Mouse (Mus musculus) embryonic fibroblast, embryonic 13.5 days (primary cell): ENCODE measurements at regions not wholly inside any gene's neighbourhood (a gene's known extent, or its start where the extent isn't known, plus 50 kb on each side); places are given as distances from the start of the nearest gene placed in this dataset.

Experiments used
- H3K27ac ChIP-seq: 2 replicates; pipeline ENCODE4 v1.5.1; 2012; ENCODE audit warnings: low read length, control low read depth, inconsistent platforms; ENCODE audit not compliant: insufficient read depth
- H3K4me1 ChIP-seq: 2 replicates; pipeline ENCODE4 v1.6.1; 2011; ENCODE audit warnings: low read length; ENCODE audit not compliant: control insufficient read depth, insufficient read depth
- H3K4me3 ChIP-seq: 2 replicates; pipeline ENCODE4 v1.5.1; 2011; ENCODE audit warnings: mild to moderate bottlenecking, control low read depth, low read length; ENCODE audit not compliant: insufficient read depth
- CTCF ChIP-seq: IDR thresholded peaks from 2 replicates; pipeline ENCODE4 v1.5.1; 2011; ENCODE audit warnings: mild to moderate bottlenecking, control low read depth, low read length, moderate library complexity, borderline replicate concordance; ENCODE audit not compliant: insufficient read depth
- POLR2A ChIP-seq: IDR thresholded peaks from 2 replicates; pipeline ENCODE4 v1.6.1; 2011; ENCODE audit warnings: low read depth, mild to moderate bottlenecking, control low read depth, low read length, moderate library complexity

DNA sequence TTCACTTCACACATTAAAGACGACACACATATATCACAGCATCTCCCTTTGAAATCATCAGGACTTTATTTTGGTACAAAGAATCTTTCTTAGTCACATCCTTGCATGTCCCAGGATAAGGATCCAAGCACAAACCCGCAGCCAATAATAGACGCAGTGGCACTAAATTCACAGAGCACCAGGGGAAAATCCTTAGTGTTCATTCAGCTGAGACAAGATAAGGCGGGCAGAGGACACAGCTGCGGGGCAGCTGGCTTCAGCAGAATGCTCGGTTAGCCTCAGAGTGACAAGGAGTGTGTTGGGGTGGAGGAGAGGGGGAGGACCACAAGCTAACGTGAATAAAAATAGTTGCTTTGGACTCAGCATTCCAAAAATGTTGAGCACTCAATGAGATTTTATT, 70.7 kb downstream of the Gm11983 start:
- no peak overlapping the region for H3K27ac ChIP-seq
- TF ChIP-seq CTCF (no peak), POLR2A (no peak)
- no peaks in the 10 kb centered on the region for H3K4me1 ChIP-seq
- no peak overlapping the region for H3K4me3 ChIP-seq

DNA sequence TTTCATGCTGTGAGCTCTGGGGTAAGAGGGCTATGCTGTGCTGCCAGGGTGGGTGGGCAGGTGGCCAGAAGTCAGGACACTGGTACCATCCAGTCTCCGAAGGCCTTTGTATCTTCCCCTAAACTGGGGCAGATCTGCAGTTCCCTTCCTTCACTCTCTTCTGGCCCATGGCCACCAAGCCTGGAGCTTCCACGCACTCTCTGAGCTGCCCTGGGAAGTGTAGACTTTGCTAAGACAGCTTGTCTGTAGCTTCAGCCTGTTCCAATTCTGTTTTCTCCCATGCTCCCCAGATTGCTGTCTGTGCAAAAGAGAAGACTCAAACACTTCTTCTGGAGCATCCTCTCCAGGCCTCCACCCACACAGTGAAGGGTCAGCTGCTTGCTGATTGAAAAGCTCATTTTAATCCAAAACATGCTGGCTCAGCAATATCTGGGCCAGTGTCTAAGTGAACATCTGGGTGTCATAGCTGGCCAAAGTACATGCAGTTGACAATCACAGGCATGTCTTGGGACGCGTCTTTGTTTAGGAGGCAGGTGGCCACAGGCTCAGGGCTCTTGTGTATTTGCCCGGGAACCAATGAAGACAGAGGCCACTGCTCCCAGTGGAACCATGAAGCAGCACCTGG, 72.0 kb downstream of the Gm11983 start:
- TF ChIP-seq POLR2A, result no peak
- no peak for TF ChIP-seq CTCF

DNA sequence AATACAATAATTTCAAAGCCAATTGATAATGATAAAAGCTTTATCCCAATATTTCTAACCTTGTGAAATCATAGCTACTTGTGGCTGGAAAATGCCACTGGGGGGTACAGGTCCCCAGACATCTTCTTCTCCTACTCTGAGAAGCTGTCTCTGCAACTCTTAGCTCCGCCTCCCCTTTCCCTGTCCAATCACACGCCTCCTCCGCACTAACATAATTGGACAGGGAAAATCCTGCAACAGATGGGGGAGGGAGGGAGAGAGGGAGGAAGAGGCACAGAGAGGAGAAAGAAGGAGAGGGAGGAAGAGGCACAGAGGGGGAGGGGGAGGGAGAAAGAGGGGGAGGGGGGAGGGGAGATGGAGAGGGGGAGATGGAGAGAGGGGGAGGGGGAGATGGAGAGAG, 73.3 kb downstream of the Gm11983 start:
- no peaks in the 10 kb centered on the region for H3K4me1 ChIP-seq
- no peak overlapping the region for H3K4me3 ChIP-seq
- TF ChIP-seq POLR2A (no peak), CTCF (no peak)
- H3K27ac ChIP-seq, result no peak overlapping the region

More for the DNA sequence above, 72.0 kb downstream of the Gm11983 start:
- Histone ChIP-seq H3K27ac (no peak overlapping the region), H3K4me1 (no peaks in the 10 kb centered on the region), H3K4me3 (no peak overlapping the region)

DNA sequence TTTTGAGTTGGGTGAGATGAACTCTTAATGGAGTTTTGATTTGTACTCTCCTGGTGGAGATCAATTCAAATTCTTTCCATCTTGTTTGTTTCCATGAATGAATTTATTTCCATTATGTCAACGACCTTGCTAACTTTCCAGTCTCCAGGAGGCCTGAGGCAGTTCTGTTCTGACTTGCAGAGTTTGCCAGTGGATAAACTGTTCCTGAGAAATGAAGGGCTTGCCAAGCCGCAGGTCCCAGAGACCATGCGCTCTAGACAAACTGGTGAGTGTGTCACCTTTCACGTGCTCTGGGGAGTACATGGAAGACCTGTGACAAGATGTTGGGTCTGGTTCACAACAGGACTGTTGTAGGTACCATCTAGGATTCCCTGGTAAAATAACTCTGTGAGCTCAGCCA, 74.5 kb downstream of the Gm11983 start:
- TF ChIP-seq CTCF, result no peak
- no peak for TF ChIP-seq POLR2A
- H3K27ac ChIP-seq, result no peak overlapping the region
- no peak overlapping the region for H3K4me3 ChIP-seq
- no peaks in the 10 kb centered on the region for H3K4me1 ChIP-seq

DNA sequence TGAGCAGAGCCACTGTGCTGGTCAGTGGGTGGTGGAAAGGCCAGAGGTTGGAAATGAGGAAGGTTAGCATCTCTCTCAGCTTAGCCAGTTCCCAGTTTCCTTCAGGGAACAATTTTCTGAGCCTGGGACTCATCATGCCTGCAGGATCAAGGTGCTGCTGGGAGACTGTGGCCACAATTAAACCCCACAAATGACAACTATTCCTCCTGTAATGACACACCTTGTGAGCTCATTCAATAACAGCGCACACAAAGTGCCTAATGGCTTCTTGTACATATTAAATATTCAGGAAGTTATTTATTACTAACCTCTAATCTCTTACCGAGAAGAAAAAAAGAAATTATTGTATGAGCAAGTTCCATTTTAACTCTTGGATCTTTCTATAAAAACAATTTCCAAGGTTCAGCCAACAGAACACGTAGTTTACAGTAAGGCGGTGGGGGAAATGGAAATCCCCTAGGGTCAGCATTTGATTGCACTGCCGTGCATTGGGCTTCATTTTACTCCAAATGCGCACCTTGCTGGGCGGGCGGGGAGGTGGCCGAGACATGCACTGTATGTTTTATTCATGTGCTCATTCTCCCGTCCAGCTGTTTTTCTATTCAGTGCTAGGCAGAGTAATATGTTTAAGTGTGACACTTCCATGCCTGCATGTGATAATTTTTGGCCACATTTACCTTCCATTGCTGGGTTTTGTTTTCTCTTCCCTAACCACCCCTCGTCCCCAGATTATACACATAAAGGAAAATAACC, 75.4 kb downstream of the Gm11983 start:
- TF ChIP-seq POLR2A (no peak), CTCF (no peak)
- H3K4me3 ChIP-seq, result no peak overlapping the region
- no peaks in the 10 kb centered on the region for H3K4me1 ChIP-seq
- H3K27ac ChIP-seq, result no peak overlapping the region

DNA sequence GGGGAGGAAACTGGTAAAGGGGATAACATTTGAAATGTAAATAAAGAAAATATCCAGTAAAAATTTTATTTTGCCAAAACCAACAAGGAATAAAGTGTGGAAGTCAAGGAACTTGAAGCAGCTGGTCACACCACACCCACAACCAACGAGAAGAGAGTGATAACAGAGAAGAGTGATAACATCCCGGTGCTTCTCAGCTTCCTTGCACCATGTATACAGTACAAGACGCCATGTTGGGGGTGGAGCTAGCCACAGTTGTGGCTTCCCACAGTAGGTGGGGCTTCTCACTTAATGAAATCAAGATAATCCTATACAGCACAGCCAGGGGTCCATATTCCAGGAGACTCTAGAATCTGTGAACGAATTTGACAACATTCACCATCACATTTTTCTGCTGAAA, 77.9 kb downstream of the Gm11983 start:
- no peaks in the 10 kb centered on the region for H3K4me1 ChIP-seq
- no peak for TF ChIP-seq CTCF
- no peak for TF ChIP-seq POLR2A
- no peak overlapping the region for H3K27ac ChIP-seq
- no peak overlapping the region for H3K4me3 ChIP-seq

DNA sequence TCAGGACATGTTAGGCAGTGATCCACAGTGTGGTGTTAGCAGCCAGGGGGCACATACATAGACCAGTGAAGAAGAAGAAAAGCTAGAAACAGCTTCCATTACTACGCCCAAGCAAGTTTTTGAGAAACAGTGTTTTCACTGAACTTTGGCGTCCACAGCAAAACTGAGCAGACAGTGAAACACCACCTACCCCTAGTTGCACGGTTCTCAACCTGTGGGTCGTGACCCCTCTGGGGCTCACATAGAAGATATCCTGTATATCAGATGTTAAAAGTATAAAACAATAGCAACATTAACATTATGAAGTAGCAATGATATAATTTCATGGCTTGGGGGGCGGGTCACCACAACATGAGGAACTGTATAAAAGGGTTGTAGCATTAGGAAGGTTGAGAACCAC, 81.1 kb downstream of the Ramp3 start:
- TF ChIP-seq POLR2A, result no peak
- TF ChIP-seq CTCF, result no peak
- no peaks in the 10 kb centered on the region for H3K4me1 ChIP-seq
- H3K27ac ChIP-seq, result no peak overlapping the region
- no peak overlapping the region for H3K4me3 ChIP-seq

DNA sequence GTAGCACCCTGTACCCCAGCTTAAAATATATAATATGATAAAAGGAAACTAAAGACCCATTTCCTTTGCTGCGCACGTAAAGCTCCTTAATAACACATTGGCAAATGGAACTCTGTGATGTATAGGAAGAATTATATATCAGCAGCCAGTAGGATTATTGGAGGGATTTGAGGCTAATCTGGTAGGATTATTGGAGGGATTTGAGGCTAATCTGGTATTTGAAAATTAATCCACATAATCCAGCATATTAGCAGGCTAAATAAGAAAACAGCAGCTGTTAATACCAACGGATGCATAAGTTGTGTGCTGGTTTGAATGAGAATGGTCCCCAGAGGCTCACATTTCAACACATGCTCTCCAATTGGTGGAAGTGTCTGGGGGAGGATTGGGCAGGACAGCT, 80.3 kb downstream of the Ramp3 start:
- Histone ChIP-seq H3K4me3 (no peak overlapping the region), H3K27ac (no peak overlapping the region), H3K4me1 (no peaks in the 10 kb centered on the region)
- TF ChIP-seq POLR2A (no peak), CTCF (no peak)

DNA sequence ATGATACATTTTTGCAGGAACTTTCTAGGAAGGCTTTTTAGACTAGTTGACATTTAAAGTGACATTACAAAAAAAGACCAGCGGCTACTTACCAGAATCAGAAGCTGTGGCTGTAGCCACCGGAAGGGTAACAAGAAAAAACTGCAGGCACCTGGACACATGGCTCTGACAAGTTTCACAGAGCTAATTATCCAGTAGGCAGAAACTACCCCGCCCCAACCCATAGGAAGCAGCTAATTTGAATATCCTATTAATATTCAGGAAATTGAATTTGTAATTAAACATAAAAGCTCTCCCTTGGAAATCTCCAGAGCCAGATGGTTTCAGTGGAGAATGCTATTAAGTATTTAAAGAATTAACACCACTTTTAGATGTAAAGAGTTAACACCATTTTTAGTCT, 79.8 kb downstream of the Ramp3 start:
- no peak overlapping the region for H3K4me3 ChIP-seq
- TF ChIP-seq CTCF (no peak), POLR2A (no peak)
- no peaks in the 10 kb centered on the region for H3K4me1 ChIP-seq
- H3K27ac ChIP-seq, result no peak overlapping the region

DNA sequence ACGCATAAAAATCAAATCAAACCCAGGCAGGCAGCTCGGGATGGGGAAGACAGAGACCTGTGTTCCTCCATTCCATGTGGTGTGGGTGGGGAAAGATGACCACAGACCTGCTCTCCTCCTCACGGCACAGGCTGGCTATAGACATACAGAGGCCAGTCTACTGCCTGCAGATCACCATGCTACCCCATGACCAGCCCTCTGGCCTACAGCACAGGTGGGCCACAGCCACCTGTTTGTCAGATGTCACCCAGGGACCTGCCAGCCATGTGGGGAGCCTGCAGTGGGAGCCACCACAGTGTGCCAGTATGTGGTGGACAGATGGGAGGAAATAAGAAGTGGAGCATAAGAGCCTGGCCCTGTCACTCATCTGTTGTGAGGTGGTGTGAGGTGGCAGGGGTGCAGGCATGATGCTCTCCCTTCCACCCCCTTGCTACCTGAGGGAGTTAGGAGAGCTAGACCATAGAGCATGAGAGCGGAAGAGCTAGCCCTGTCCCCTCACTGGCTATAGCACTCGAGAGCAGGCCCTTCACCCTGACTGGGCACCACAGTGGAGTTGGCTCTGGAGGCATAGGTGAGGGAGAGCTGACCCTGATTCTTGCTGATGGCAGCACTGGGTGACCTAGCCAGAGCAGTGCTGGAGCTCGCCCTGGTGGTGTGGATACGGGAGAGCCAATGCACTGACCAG, 76.6 kb downstream of the Ramp3 start:
- Histone ChIP-seq H3K4me1 (no peaks in the 10 kb centered on the region), H3K27ac (no peak overlapping the region), H3K4me3 (no peak overlapping the region)
- TF ChIP-seq POLR2A, result no peak
- no peak for TF ChIP-seq CTCF
